Mouse (Mus musculus): ENCODE measurements around the gene Nxn. TPM values are rescaled to one million over a fixed set of nuclear protein-coding genes. Genes with fewer than 3 reads are reported as not detected.

Gene Nxn
- polyA plus RNA-seq, 1 experiment from 2014 or later, result 28.7 TPM

GRCm38 (mm10) chr11:76406702-76407583 is 8.0 kb upstream of the Nxn start, which contains the start of gene Timm22:
Gene Timm22, plus strand, starts transcription at chr11:76406952.
- no peaks in the 10 kb centered on the region for H3K36me3 ChIP-seq (ENCODE audit: control insufficient read depth, insufficient read depth, low read length)
- peak within 1 kb of the TSS; percentile 68 for H3K4me2 ChIP-seq (ENCODE audit: low read depth, low read length)
- H3K27ac ChIP-seq (ENCODE audit: low read length), result peak within 1 kb of the TSS; percentile 88
- no peaks in the 10 kb centered on the region; the same call in 1 of the 2 replicates for H3K4me1 ChIP-seq (ENCODE audit: control insufficient read depth, insufficient read depth, low read length)
- H3K9me3 ChIP-seq (replicated peaks; ENCODE audit: control insufficient read depth, low read length), result no peaks in the 10 kb centered on the region
- peak within 1 kb of the TSS; percentile 77 for H3K4me3 ChIP-seq (replicated peaks; ENCODE audit: low read length)
- H3K9ac ChIP-seq (ENCODE audit: low read length), result peak within 1 kb of the TSS; percentile 87
- no peaks in the 10 kb centered on the region; the same call in 1 of the 2 replicates for H3K27me3 ChIP-seq (ENCODE audit: control insufficient read depth, insufficient read depth, low read length)
- WGBS, result under 1% methylated on average over 46 of the region's 46 CpGs
- ATAC-seq (ENCODE audit: insufficient read depth, low FRiP score), result peak; percentile 97

- no peak overlapping the region for H3K27ac ChIP-seq (ENCODE audit: low read length)
- H3K9ac ChIP-seq (ENCODE audit: low read length), result no peak overlapping the region
- no peaks in the 10 kb centered on the region; the same call in 1 of the 2 replicates for H3K27me3 ChIP-seq (ENCODE audit: control insufficient read depth, insufficient read depth, low read length)
- H3K4me2 ChIP-seq (ENCODE audit: low read depth, low read length), result no peak overlapping the region
- no peak for ATAC-seq (ENCODE audit: insufficient read depth, low FRiP score)
- H3K4me3 ChIP-seq (replicated peaks; ENCODE audit: low read length), result no peak overlapping the region
- H3K9me3 ChIP-seq (replicated peaks; ENCODE audit: control insufficient read depth, low read length), result no peaks in the 10 kb centered on the region
- WGBS, result 77% methylated on average over 5 of the region's 5 CpGs
- no peaks in the 10 kb centered on the region; the same call in 1 of the 2 replicates for H3K4me1 ChIP-seq (ENCODE audit: control insufficient read depth, insufficient read depth, low read length)
- H3K36me3 ChIP-seq (ENCODE audit: control insufficient read depth, insufficient read depth, low read length), result no peaks in the 10 kb centered on the region
These were observed 6.8 kb upstream of the Nxn start for GRCm38 (mm10) chr11:76405626-76406264.

- Histone ChIP-seq H3K9ac (ENCODE audit: low read length) (no peak overlapping the region), H3K4me2 (ENCODE audit: low read depth, low read length) (no peak overlapping the region), H3K27ac (ENCODE audit: low read length) (no peak overlapping the region), H3K4me1 (ENCODE audit: control insufficient read depth, insufficient read depth, low read length) (no peaks in the 10 kb centered on the region; the same call in 1 of the 2 replicates), H3K27me3 (ENCODE audit: control insufficient read depth, insufficient read depth, low read length) (no peaks in the 10 kb centered on the region; the same call in 1 of the 2 replicates), H3K4me3 (replicated peaks; ENCODE audit: low read length) (no peak overlapping the region), H3K36me3 (ENCODE audit: control insufficient read depth, insufficient read depth, low read length) (no peaks in the 10 kb centered on the region), H3K9me3 (replicated peaks; ENCODE audit: control insufficient read depth, low read length) (no peaks in the 10 kb centered on the region)
- WGBS, result 60% methylated on average over 4 of the region's 4 CpGs
- no peak for ATAC-seq (ENCODE audit: insufficient read depth, low FRiP score)
These were observed 6.2 kb upstream of the Nxn start for GRCm38 (mm10) chr11:76405113-76405512.

- Histone ChIP-seq H3K4me1 (ENCODE audit: control insufficient read depth, insufficient read depth, low read length) (peaks cover 9% of the 10 kb centered on the region), H3K9ac (ENCODE audit: low read length) (no peak overlapping the region), H3K9me3 (replicated peaks; ENCODE audit: control insufficient read depth, low read length) (no peaks in the 10 kb centered on the region), H3K4me3 (replicated peaks; ENCODE audit: low read length) (no peak overlapping the region), H3K4me2 (ENCODE audit: low read depth, low read length) (no peak overlapping the region), H3K27ac (ENCODE audit: low read length) (no peak overlapping the region), H3K27me3 (ENCODE audit: control insufficient read depth, insufficient read depth, low read length) (no peaks in the 10 kb centered on the region; the same call in 1 of the 2 replicates), H3K36me3 (ENCODE audit: control insufficient read depth, insufficient read depth, low read length) (no peaks in the 10 kb centered on the region)
- 62% methylated on average over 10 of the region's 10 CpGs for WGBS
- ATAC-seq (ENCODE audit: insufficient read depth, low FRiP score), result no peak
These were observed 2.5 kb upstream of the Nxn start for GRCm38 (mm10) chr11:76401398-76401797.

- no peaks in the 10 kb centered on the region for H3K36me3 ChIP-seq (ENCODE audit: control insufficient read depth, insufficient read depth, low read length)
- 5% methylated on average over 11 of the region's 11 CpGs for WGBS
- no peaks in the 10 kb centered on the region; the same call in 1 of the 2 replicates for H3K27me3 ChIP-seq (ENCODE audit: control insufficient read depth, insufficient read depth, low read length)
- peak overlapping the region; percentile 89 for H3K4me3 ChIP-seq (replicated peaks; ENCODE audit: low read length)
- peak overlapping the region; percentile 88 for H3K9ac ChIP-seq (ENCODE audit: low read length)
- H3K4me2 ChIP-seq (ENCODE audit: low read depth, low read length), result peak overlapping the region; percentile 69
- peaks cover 12% of the 10 kb centered on the region for H3K4me1 ChIP-seq (ENCODE audit: control insufficient read depth, insufficient read depth, low read length)
- H3K27ac ChIP-seq (ENCODE audit: low read length), result peak overlapping the region; percentile 91
- no peaks in the 10 kb centered on the region for H3K9me3 ChIP-seq (replicated peaks; ENCODE audit: control insufficient read depth, low read length)
- ATAC-seq (ENCODE audit: insufficient read depth, low FRiP score), result peak; percentile 31; the same call in 1 of the 2 replicates
These were observed 819 bp upstream of the Nxn start for GRCm38 (mm10) chr11:76399587-76400330.

GRCm38 (mm10) chr11:76398312-76398797 is 585 bp downstream of the Nxn start:
- H3K36me3 ChIP-seq (ENCODE audit: control insufficient read depth, insufficient read depth, low read length), result no peaks in the 10 kb centered on the region
- H3K4me2 ChIP-seq (ENCODE audit: low read depth, low read length), result peak overlapping the region; percentile 69
- WGBS, result under 1% methylated on average over 33 of the region's 33 CpGs
- peak overlapping the region; percentile 89 for H3K4me3 ChIP-seq (replicated peaks; ENCODE audit: low read length)
- no peaks in the 10 kb centered on the region for H3K27me3 ChIP-seq (ENCODE audit: control insufficient read depth, insufficient read depth, low read length)
- H3K27ac ChIP-seq (ENCODE audit: low read length), result peak overlapping the region; percentile 91
- no peaks in the 10 kb centered on the region for H3K9me3 ChIP-seq (replicated peaks; ENCODE audit: control insufficient read depth, low read length)
- peak; percentile 65 for ATAC-seq (ENCODE audit: insufficient read depth, low FRiP score)
- H3K9ac ChIP-seq (ENCODE audit: low read length), result peak overlapping the region; percentile 88
- peaks cover 12% of the 10 kb centered on the region for H3K4me1 ChIP-seq (ENCODE audit: control insufficient read depth, insufficient read depth, low read length)

- Histone ChIP-seq H3K4me1 (ENCODE audit: control insufficient read depth, insufficient read depth, low read length) (peaks cover 15% of the 10 kb centered on the region), H3K4me2 (ENCODE audit: low read depth, low read length) (peak overlapping the region; percentile 69), H3K27me3 (ENCODE audit: control insufficient read depth, insufficient read depth, low read length) (no peaks in the 10 kb centered on the region), H3K27ac (ENCODE audit: low read length) (peak overlapping the region; percentile 91), H3K9me3 (replicated peaks; ENCODE audit: control insufficient read depth, low read length) (no peaks in the 10 kb centered on the region), H3K4me3 (replicated peaks; ENCODE audit: low read length) (peak overlapping the region; percentile 89), H3K36me3 (ENCODE audit: control insufficient read depth, insufficient read depth, low read length) (no peaks in the 10 kb centered on the region), H3K9ac (ENCODE audit: low read length) (peak overlapping the region; percentile 88)
- WGBS, result under 1% methylated on average over 26 of the region's 26 CpGs
- ATAC-seq (ENCODE audit: insufficient read depth, low FRiP score), result no peak
These were observed 1.2 kb downstream of the Nxn start for GRCm38 (mm10) chr11:76397650-76398311.

GRCm38 (mm10) chr11:76392996-76393395 is 5.9 kb downstream of the Nxn start:
- ATAC-seq (ENCODE audit: insufficient read depth, low FRiP score), result no peak
- Histone ChIP-seq H3K27me3 (ENCODE audit: control insufficient read depth, insufficient read depth, low read length) (no peaks in the 10 kb centered on the region), H3K36me3 (ENCODE audit: control insufficient read depth, insufficient read depth, low read length) (no peaks in the 10 kb centered on the region), H3K4me1 (ENCODE audit: control insufficient read depth, insufficient read depth, low read length) (peaks cover 17% of the 10 kb centered on the region), H3K4me2 (ENCODE audit: low read depth, low read length) (no peak overlapping the region), H3K9ac (ENCODE audit: low read length) (no peak overlapping the region), H3K9me3 (replicated peaks; ENCODE audit: control insufficient read depth, low read length) (peaks cover 4% of the 10 kb centered on the region; the same call in 1 of the 2 replicates), H3K27ac (ENCODE audit: low read length) (no peak overlapping the region), H3K4me3 (replicated peaks; ENCODE audit: low read length) (no peak overlapping the region)
- WGBS, result 78% methylated on average over 11 of the region's 11 CpGs

Data from stomach, embryonic 16.5 days (tissue).